In genomic region chr13:15665514-15665913, GRCm38 (mm10) we compare ENCODE assay signal across 24 mouse cellular contexts.
DNase-seq lines count a peak whose midpoint lies in the region; ATAC-seq lines count a peak whose summit lies in the region.
"Had no signal": no experiment of that assay in that cellular context is flagged by ENCODE, and none has a peak within 500 bp of the region (broad histone marks: within the 10 kb centered on the region; RNA-seq: fewer than 3 reads in every experiment).

No protein-coding gene starts in this region.

- no peaks in the 10 kb centered on the region for H3K27me3 ChIP-seq in kidney, embryonic 15.5 days
- H3K27me3 ChIP-seq: CH12.LX; embryonic facial prominence, embryonic 12.5 days; forebrain, embryonic 12.5 days; Patski had no signal

- H3K4me2 ChIP-seq in kidney, embryonic 15.5 days = no peak overlapping the region
- H3K4me2 ChIP-seq: embryonic facial prominence, embryonic 12.5 days; forebrain, embryonic 12.5 days had no signal

- peak; percentile 51 for DNase-seq in heart, adult 11 months
- no peak for DNase-seq in heart, postnatal 4 days
- DNase-seq in kidney, adult 8-10 months = no peak
- DNase-seq in B cell, adult 2 months = no peak
- DNase-seq: adrenal gland, adult 8-10 months; adrenal gland, postnatal 14 days; adrenal gland, postnatal 36 days; cerebellum, adult 11-12 months; cerebellum, adult 2 months; cerebellum, adult 9-10 months; cerebellum, postnatal 10 days; cerebellum, postnatal 25 days had no signal

- H3K9me3 ChIP-seq in kidney, embryonic 15.5 days (replicated peaks) = no peaks in the 10 kb centered on the region
- H3K9me3 ChIP-seq: embryonic facial prominence, embryonic 12.5 days; forebrain, embryonic 10.5 days; forebrain, embryonic 12.5 days; G1E had no signal

- H3K27ac ChIP-seq in kidney, embryonic 15.5 days = no peak overlapping the region
- H3K27ac ChIP-seq: forebrain, embryonic 10.5 days had no signal

- peak; percentile 54; the same call in 1 of the 2 replicates for ATAC-seq in kidney, embryonic 15.5 days (replicated peaks; ENCODE audit: low FRiP score)
- ATAC-seq: activated CD4-positive, CD25-positive, alpha-beta regulatory T cell, adult 4 months; CD4-positive, CD25-positive, alpha-beta regulatory T cell, adult 4 months; forebrain, embryonic 14.5 days; forebrain, embryonic 16.5 days had no signal

- no peak overlapping the region for H3K4me3 ChIP-seq in kidney, embryonic 15.5 days (replicated peaks)
- H3K4me3 ChIP-seq: embryonic facial prominence, embryonic 12.5 days; erythroblast, embryonic 14.5 days; forebrain, embryonic 10.5 days; forebrain, embryonic 12.5 days had no signal

- no peak overlapping the region for H3K9ac ChIP-seq in kidney, embryonic 15.5 days
- H3K9ac ChIP-seq: embryonic facial prominence, embryonic 12.5 days; forebrain, embryonic 12.5 days had no signal

- H3K36me3 ChIP-seq in kidney, embryonic 15.5 days = peaks cover 15% of the 10 kb centered on the region
- H3K36me3 ChIP-seq: G1E had no signal

- H3K4me1 ChIP-seq in kidney, embryonic 15.5 days = peaks cover 11% of the 10 kb centered on the region
- H3K4me1 ChIP-seq: forebrain, embryonic 12.5 days had no signal

- 78% methylated on average over 8 of the region's 8 CpGs for WGBS in kidney, embryonic 15.5 days
